ENCODE assay signal across 23 mouse cellular contexts in genomic region chr3:96568605-96569004, GRCm38 (mm10). TPM values are rescaled to one million over a fixed set of nuclear protein-coding genes. Genes with fewer than 3 reads are reported as not detected.
DNase-seq lines count a peak whose midpoint lies in the region; ATAC-seq lines count a peak whose summit lies in the region.
"Had no signal": no experiment of that assay in that cellular context is flagged by ENCODE, and none has a peak within 500 bp of the region (broad histone marks: within the 10 kb centered on the region; RNA-seq: fewer than 3 reads in every experiment).

No protein-coding gene starts in this region.

- no peaks in the 10 kb centered on the region for H3K9me3 ChIP-seq in embryonic facial prominence, embryonic 15.5 days (replicated peaks)
- no peaks in the 10 kb centered on the region for H3K9me3 ChIP-seq in embryonic facial prominence, embryonic 10.5 days
- H3K9me3 ChIP-seq in kidney, embryonic 14.5 days (ENCODE audit: control insufficient read depth, low read length): no peaks in the 10 kb centered on the region
- no peaks in the 10 kb centered on the region for H3K9me3 ChIP-seq in lung, embryonic 15.5 days
- H3K9me3 ChIP-seq in stomach, embryonic 15.5 days: no peaks in the 10 kb centered on the region
- H3K9me3 ChIP-seq: forebrain, embryonic 12.5 days; liver, embryonic 13.5 days; neural tube, embryonic 12.5 days had no signal

- H3K27ac ChIP-seq in embryonic facial prominence, embryonic 15.5 days (replicated peaks): peak overlapping the region; percentile 34; the same call in 1 of the 2 replicates
- H3K27ac ChIP-seq in embryonic facial prominence, embryonic 10.5 days (replicated peaks): no peak overlapping the region; the same call in 1 of the 2 replicates
- no peak overlapping the region for H3K27ac ChIP-seq in kidney, embryonic 14.5 days (ENCODE audit: low read depth, low read length)
- H3K27ac ChIP-seq in lung, embryonic 15.5 days: peak overlapping the region; percentile 34; the same call in 1 of the 2 replicates
- H3K27ac ChIP-seq in stomach, embryonic 15.5 days: peak overlapping the region; percentile 18; the same call in 1 of the 2 replicates
- H3K27ac ChIP-seq: forebrain, embryonic 12.5 days; hindbrain, embryonic 14.5 days; liver, embryonic 13.5 days; neural tube, embryonic 12.5 days had no signal

- no peak for DNase-seq in embryonic facial prominence, embryonic 10.5 days (ENCODE audit: low spot score)
- peak; percentile 40 for DNase-seq in kidney, adult 9 months
- DNase-seq in lung, postnatal 10 days: no peak
- DNase-seq in MN1 (ENCODE audit: low spot score): no peak
- DNase-seq: cerebellum, adult 8-10 months; liver, embryonic 13.5 days; right cerebral cortex, postnatal 14 days; thymus, postnatal 36 days had no signal

- no peaks in the 10 kb centered on the region for H3K27me3 ChIP-seq in embryonic facial prominence, embryonic 15.5 days
- H3K27me3 ChIP-seq in embryonic facial prominence, embryonic 10.5 days (replicated peaks; ENCODE audit: low read depth, poor library complexity, severe bottlenecking): 0 out of 2 replicates have a peak, but pooled peaks cover 4% of the 10 kb centered on the region
- H3K27me3 ChIP-seq in kidney, embryonic 14.5 days (ENCODE audit: control insufficient read depth, insufficient read depth, low read length): no peaks in the 10 kb centered on the region
- no peaks in the 10 kb centered on the region for H3K27me3 ChIP-seq in lung, embryonic 15.5 days
- H3K27me3 ChIP-seq in stomach, embryonic 15.5 days (replicated peaks): no peaks in the 10 kb centered on the region
- H3K27me3 ChIP-seq: CH12.LX; forebrain, embryonic 12.5 days; liver, embryonic 13.5 days; neural tube, embryonic 12.5 days; Patski had no signal

- H3K9ac ChIP-seq in embryonic facial prominence, embryonic 15.5 days: no peak overlapping the region
- no peak overlapping the region for H3K9ac ChIP-seq in kidney, embryonic 14.5 days (ENCODE audit: low read depth, low read length)
- H3K9ac ChIP-seq in lung, embryonic 15.5 days: no peak overlapping the region
- H3K9ac ChIP-seq in stomach, embryonic 15.5 days: no peak overlapping the region
- H3K9ac ChIP-seq: forebrain, embryonic 12.5 days; hindbrain, embryonic 14.5 days; liver, embryonic 13.5 days; neural tube, embryonic 12.5 days had no signal

- H3K4me3 ChIP-seq in embryonic facial prominence, embryonic 15.5 days (replicated peaks): no peak overlapping the region
- H3K4me3 ChIP-seq in embryonic facial prominence, embryonic 10.5 days: no peak overlapping the region
- H3K4me3 ChIP-seq in kidney, embryonic 14.5 days (ENCODE audit: low read length): no peak overlapping the region
- H3K4me3 ChIP-seq in lung, embryonic 15.5 days: no peak overlapping the region
- H3K4me3 ChIP-seq in stomach, embryonic 15.5 days (replicated peaks): no peak overlapping the region
- H3K4me3 ChIP-seq: forebrain, embryonic 12.5 days; liver, embryonic 13.5 days; megakaryocyte, embryonic 14.5 days; neural tube, embryonic 12.5 days had no signal

- no peak overlapping the region for H3K4me2 ChIP-seq in embryonic facial prominence, embryonic 15.5 days (replicated peaks)
- no peak overlapping the region for H3K4me2 ChIP-seq in kidney, embryonic 14.5 days (replicated peaks; ENCODE audit: low read depth, low read length)
- no peak overlapping the region for H3K4me2 ChIP-seq in lung, embryonic 15.5 days
- H3K4me2 ChIP-seq in stomach, embryonic 15.5 days: no peak overlapping the region
- H3K4me2 ChIP-seq: forebrain, embryonic 12.5 days; hindbrain, embryonic 14.5 days; liver, embryonic 13.5 days; neural tube, embryonic 12.5 days had no signal

- 68% methylated on average over 8 of the region's 8 CpGs for WGBS in embryonic facial prominence, embryonic 15.5 days
- WGBS in embryonic facial prominence, embryonic 10.5 days: 71% methylated on average over 8 of the region's 8 CpGs
- 80% methylated on average over 8 of the region's 8 CpGs for WGBS in kidney, embryonic 14.5 days
- WGBS in lung, embryonic 15.5 days: 74% methylated on average over 8 of the region's 8 CpGs
- 73% methylated on average over 8 of the region's 8 CpGs for WGBS in stomach, embryonic 15.5 days

- ATAC-seq in embryonic facial prominence, embryonic 15.5 days (ENCODE audit: insufficient number of reproducible peaks, low FRiP score, low TSS enrichment, low read depth): no peak
- no peak for ATAC-seq in kidney, embryonic 14.5 days (ENCODE audit: low FRiP score, low TSS enrichment)
- ATAC-seq in lung, embryonic 15.5 days (ENCODE audit: borderline replicate concordance, extremely low read depth, low FRiP score, low TSS enrichment): no peak
- no peak for ATAC-seq in stomach, embryonic 15.5 days (ENCODE audit: insufficient read depth, low FRiP score, low read depth)
- ATAC-seq: intestine, postnatal 0 days; Patski had no signal

- no peaks in the 10 kb centered on the region for H3K36me3 ChIP-seq in embryonic facial prominence, embryonic 15.5 days
- no peaks in the 10 kb centered on the region for H3K36me3 ChIP-seq in embryonic facial prominence, embryonic 10.5 days (replicated peaks)
- H3K36me3 ChIP-seq in kidney, embryonic 14.5 days (ENCODE audit: control insufficient read depth, insufficient read depth, low read length): no peaks in the 10 kb centered on the region
- no peaks in the 10 kb centered on the region for H3K36me3 ChIP-seq in lung, embryonic 15.5 days
- no peaks in the 10 kb centered on the region for H3K36me3 ChIP-seq in stomach, embryonic 15.5 days
- H3K36me3 ChIP-seq: forebrain, embryonic 12.5 days; liver, embryonic 13.5 days; neural tube, embryonic 12.5 days had no signal

- H3K4me1 ChIP-seq in embryonic facial prominence, embryonic 15.5 days: peaks cover 9% of the 10 kb centered on the region; the same call in 1 of the 2 replicates
- peaks cover 39% of the 10 kb centered on the region for H3K4me1 ChIP-seq in embryonic facial prominence, embryonic 10.5 days
- H3K4me1 ChIP-seq in kidney, embryonic 14.5 days (ENCODE audit: control insufficient read depth, insufficient read depth, low read length): peaks cover 11% of the 10 kb centered on the region; the same call in 1 of the 2 replicates
- peaks cover 30% of the 10 kb centered on the region for H3K4me1 ChIP-seq in lung, embryonic 15.5 days
- peaks cover 14% of the 10 kb centered on the region; the same call in 1 of the 2 replicates for H3K4me1 ChIP-seq in stomach, embryonic 15.5 days
- H3K4me1 ChIP-seq: forebrain, embryonic 12.5 days; neural tube, embryonic 12.5 days had no signal

RNA-seq across cellular contexts. Expression of gene Gm16253, which starts 8.2 kb away (rescaled TPM):
- polyA plus RNA-seq in embryonic facial prominence, embryonic 15.5 days (2015; fragmentation: Nextera tagmentation; extraction: Ambion mirVana): 1.5 and 2.0 TPM in 2 replicates
- 1.6 and 1.9 TPM in 2 replicates for polyA plus RNA-seq in embryonic facial prominence, embryonic 10.5 days (2016; fragmentation: Nextera tagmentation; extraction: Ambion mirVana)
- polyA plus RNA-seq in kidney, embryonic 14.5 days (2014; fragmentation: Nextera tagmentation; extraction: Ambion mirVana): 0.72 and 1.3 TPM in 2 replicates
- 1.1 and 1.3 TPM in 2 replicates for polyA plus RNA-seq in lung, embryonic 15.5 days (2015; fragmentation: Nextera tagmentation; extraction: Ambion mirVana)
- 1.6 and 1.8 TPM in 2 replicates for polyA plus RNA-seq in stomach, embryonic 15.5 days (2015; fragmentation: Nextera tagmentation; extraction: Ambion mirVana)
- polyA plus RNA-seq: cortical plate, adult 2 months; embryonic facial prominence, embryonic 14.5 days; gonadal fat pad, adult 2 months; liver, embryonic 13.5 days; testis, adult 2 months had no signal

RNA-seq across cellular contexts. Expression of gene Txnip, which starts 10.8 kb away (rescaled TPM):
- polyA plus RNA-seq in embryonic facial prominence, embryonic 15.5 days (2015; fragmentation: Nextera tagmentation; extraction: Ambion mirVana): 179 and 184 TPM in 2 replicates
- polyA plus RNA-seq in embryonic facial prominence, embryonic 10.5 days (2016; fragmentation: Nextera tagmentation; extraction: Ambion mirVana): 31.2 and 34.9 TPM in 2 replicates
- polyA plus RNA-seq in kidney, embryonic 14.5 days (2014; fragmentation: Nextera tagmentation; extraction: Ambion mirVana): 91.1 and 148 TPM in 2 replicates
- polyA plus RNA-seq in lung, embryonic 15.5 days (2015; fragmentation: Nextera tagmentation; extraction: Ambion mirVana): 129 and 141 TPM in 2 replicates
- polyA plus RNA-seq in stomach, embryonic 15.5 days (2015; fragmentation: Nextera tagmentation; extraction: Ambion mirVana): 140 and 159 TPM in 2 replicates

RNA-seq across cellular contexts. Expression of gene Polr3gl, which starts 25.4 kb away (rescaled TPM):
- polyA plus RNA-seq in embryonic facial prominence, embryonic 15.5 days (2015; fragmentation: Nextera tagmentation; extraction: Ambion mirVana): 43.6 and 48.5 TPM in 2 replicates
- polyA plus RNA-seq in embryonic facial prominence, embryonic 10.5 days (2016; fragmentation: Nextera tagmentation; extraction: Ambion mirVana): 30.0 and 33.1 TPM in 2 replicates
- 18.0 and 22.3 TPM in 2 replicates for polyA plus RNA-seq in kidney, embryonic 14.5 days (2014; fragmentation: Nextera tagmentation; extraction: Ambion mirVana)
- polyA plus RNA-seq in lung, embryonic 15.5 days (2015; fragmentation: Nextera tagmentation; extraction: Ambion mirVana): 38.3 and 39.8 TPM in 2 replicates
- polyA plus RNA-seq in stomach, embryonic 15.5 days (2015; fragmentation: Nextera tagmentation; extraction: Ambion mirVana): 35.3 and 37.3 TPM in 2 replicates

RNA-seq across cellular contexts. Expression of gene Ankrd34a, which starts 27.8 kb away (rescaled TPM):
- polyA plus RNA-seq in embryonic facial prominence, embryonic 15.5 days (2015; fragmentation: Nextera tagmentation; extraction: Ambion mirVana): 2.2 and 3.0 TPM in 2 replicates
- 0.66 and 0.99 TPM in 2 replicates for polyA plus RNA-seq in embryonic facial prominence, embryonic 10.5 days (2016; fragmentation: Nextera tagmentation; extraction: Ambion mirVana)
- polyA plus RNA-seq in kidney, embryonic 14.5 days (2014; fragmentation: Nextera tagmentation; extraction: Ambion mirVana): 1.8 and 2.4 TPM in 2 replicates
- 1.8 and 2.2 TPM in 2 replicates for polyA plus RNA-seq in lung, embryonic 15.5 days (2015; fragmentation: Nextera tagmentation; extraction: Ambion mirVana)
- polyA plus RNA-seq in stomach, embryonic 15.5 days (2015; fragmentation: Nextera tagmentation; extraction: Ambion mirVana): 2.2 and 2.5 TPM in 2 replicates

RNA-seq across cellular contexts. Expression of gene Lix1l, which starts 32.3 kb away (rescaled TPM):
- polyA plus RNA-seq in embryonic facial prominence, embryonic 15.5 days (2015; fragmentation: Nextera tagmentation; extraction: Ambion mirVana): 8.7 and 10.1 TPM in 2 replicates
- 5.2 and 5.6 TPM in 2 replicates for polyA plus RNA-seq in embryonic facial prominence, embryonic 10.5 days (2016; fragmentation: Nextera tagmentation; extraction: Ambion mirVana)
- 5.8 and 7.0 TPM in 2 replicates for polyA plus RNA-seq in kidney, embryonic 14.5 days (2014; fragmentation: Nextera tagmentation; extraction: Ambion mirVana)
- 6.9 and 7.9 TPM in 2 replicates for polyA plus RNA-seq in lung, embryonic 15.5 days (2015; fragmentation: Nextera tagmentation; extraction: Ambion mirVana)
- 6.4 and 6.9 TPM in 2 replicates for polyA plus RNA-seq in stomach, embryonic 15.5 days (2015; fragmentation: Nextera tagmentation; extraction: Ambion mirVana)

Comparison
In these comparisons a context has a peak if more than half of its experiments do, and no peak if none do; other contexts are left out.
1. H3K27ac ChIP-seq: peak in embryonic facial prominence, embryonic 15.5 days (single experiment), lung, embryonic 15.5 days (single experiment) and stomach, embryonic 15.5 days (single experiment); none in embryonic facial prominence, embryonic 10.5 days (single experiment) and kidney, embryonic 14.5 days (single experiment).